In the genomic region with DNA sequence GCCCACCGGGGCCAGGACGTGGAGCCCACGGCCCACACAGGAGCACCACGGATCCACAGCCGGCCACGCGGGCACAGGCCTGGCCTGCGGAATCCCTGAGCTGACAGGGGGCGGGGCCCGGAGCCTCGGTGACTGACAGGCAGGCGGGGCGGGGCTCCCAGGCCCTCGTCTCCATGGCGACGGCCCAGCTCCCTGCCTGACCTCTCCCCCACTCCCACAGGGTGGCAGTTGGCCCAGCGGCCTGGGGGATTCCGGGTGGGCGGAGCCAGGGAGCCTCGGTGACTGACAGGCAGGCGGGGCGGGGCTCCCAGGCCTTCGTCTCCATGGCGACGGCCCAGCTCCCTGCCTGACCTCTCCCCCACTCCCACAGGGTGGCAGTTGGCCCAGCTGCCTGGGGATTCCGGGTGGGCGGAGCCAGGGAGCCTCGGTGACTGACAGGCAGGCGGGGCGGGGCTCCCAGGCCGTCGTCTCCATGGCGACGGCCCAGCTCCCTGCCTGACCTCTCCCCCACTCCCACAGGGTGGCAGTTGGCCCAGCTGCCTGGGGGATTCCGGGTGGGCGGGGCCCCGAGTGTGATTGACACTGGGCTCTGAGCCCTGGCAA, we compare ENCODE assay signal across 8 mouse cellular contexts. TPM values are rescaled to one million over a fixed set of nuclear protein-coding genes. Genes with fewer than 3 reads are reported as not detected.
DNase-seq lines count a peak whose midpoint lies in the region; ATAC-seq and TF ChIP-seq lines count a peak whose summit lies in the region.
"Not testable (repeated sequence)": the region's sequence is repeated elsewhere in the genome, so short reads cannot be mapped to it uniquely, and the experiment has no call there.

No protein-coding gene starts in this region.

- H3K4me3 ChIP-seq in bone marrow, adult 2 months (replicated peaks; ENCODE audit: control insufficient read depth, low read depth, low read length): peak overlapping the region; percentile 60
- H3K4me3 ChIP-seq in embryonic facial prominence, embryonic 15.5 days (replicated peaks): peak overlapping the region; percentile 24
- H3K4me3 ChIP-seq in limb, embryonic 14.5 days (replicated peaks; ENCODE audit: low read length): peak overlapping the region; percentile 49
- H3K4me3 ChIP-seq in midbrain, postnatal 0 days (ENCODE audit: low read depth, low read length): peak overlapping the region; percentile 44

- peak overlapping the region; percentile 86 for H3K27ac ChIP-seq in bone marrow, adult 2 months (ENCODE audit: control insufficient read depth, insufficient read depth, low read depth, low read length, poor library complexity)
- not testable (repeated sequence) for H3K27ac ChIP-seq in embryonic facial prominence, embryonic 15.5 days (replicated peaks)
- 0 out of 2 replicates have a peak overlapping the region, but pooled peaks have one; percentile 59 for H3K27ac ChIP-seq in limb, embryonic 14.5 days (replicated peaks; ENCODE audit: low read depth, low read length)
- peak overlapping the region; percentile 76 for H3K27ac ChIP-seq in midbrain, postnatal 0 days (ENCODE audit: low read depth, low read length)

- peak overlapping the region; percentile 41 for H3K4me2 ChIP-seq in embryonic facial prominence, embryonic 15.5 days (replicated peaks)
- peak overlapping the region; percentile 100 for H3K4me2 ChIP-seq in limb, embryonic 14.5 days (replicated peaks; ENCODE audit: low read depth, low read length, severe bottlenecking)
- H3K4me2 ChIP-seq in midbrain, postnatal 0 days (ENCODE audit: low read depth, low read length, poor library complexity, severe bottlenecking): peak overlapping the region; percentile 73

- not testable (repeated sequence) for TF ChIP-seq CTCF in bone marrow, adult 2 months (IDR thresholded peaks at IDR 0.05; ENCODE audit: control insufficient read depth, insufficient read depth, low read length); midbrain, postnatal 0 days (IDR thresholded peaks at IDR 0.05)

- ATAC-seq in embryonic facial prominence, embryonic 15.5 days (ENCODE audit: insufficient number of reproducible peaks, low FRiP score, low TSS enrichment, low read depth): peak; percentile 66; the same call in 1 of the 2 replicates
- ATAC-seq in limb, embryonic 14.5 days (ENCODE audit: low FRiP score, low read depth): peak; percentile 90
- ATAC-seq in midbrain, postnatal 0 days (ENCODE audit: low FRiP score): peak; percentile 88

- not testable (repeated sequence) for H3K4me1 ChIP-seq in bone marrow, adult 2 months (ENCODE audit: control insufficient read depth, insufficient read depth, low read length); embryonic facial prominence, embryonic 15.5 days; limb, embryonic 14.5 days (ENCODE audit: control insufficient read depth, insufficient read depth, low read length); midbrain, postnatal 0 days (ENCODE audit: insufficient read depth, low read length)

- H3K36me3 ChIP-seq in embryonic facial prominence, embryonic 15.5 days; limb, embryonic 14.5 days (ENCODE audit: control insufficient read depth, insufficient read depth, low read length); midbrain, postnatal 0 days (ENCODE audit: insufficient read depth, low read length): not testable (repeated sequence)

- H3K27me3 ChIP-seq in embryonic facial prominence, embryonic 15.5 days; midbrain, postnatal 0 days (ENCODE audit: insufficient read depth, low read length): not testable (repeated sequence)
- H3K27me3 ChIP-seq in limb, embryonic 14.5 days (ENCODE audit: control insufficient read depth, insufficient read depth, low read length): peaks cover 15% of the 10 kb centered on the region

- WGBS in bone marrow, adult 2 months: 5% methylated on average over 27 of the region's 37 CpGs
- no CpG with 5 or more reads among the region's 37 CpGs for WGBS in embryonic facial prominence, embryonic 15.5 days
- WGBS in limb, embryonic 14.5 days: 40% methylated on average over 37 of the region's 37 CpGs
- 34% methylated on average over 37 of the region's 37 CpGs for WGBS in midbrain, postnatal 0 days

- peak; percentile 100 for DNase-seq in 416B (ENCODE audit: low read depth)
- peak; percentile 98 for DNase-seq in heart, adult 8-10 months (ENCODE audit: low spot score)
- peak; percentile 100 for DNase-seq in kidney, adult 9 months
- DNase-seq in limb, embryonic 14.5 days (ENCODE audit: low spot score): peak; percentile 90
- DNase-seq in midbrain, postnatal 0 days (ENCODE audit: low spot score): peak; percentile 73
- DNase-seq in spleen, postnatal 14 days (ENCODE audit: low spot score in 2 of 2): peak; percentile 99 to 100

- not testable (repeated sequence) for H3K9me3 ChIP-seq in embryonic facial prominence, embryonic 15.5 days (replicated peaks)
- peaks cover 58% of the 10 kb centered on the region for H3K9me3 ChIP-seq in limb, embryonic 14.5 days (ENCODE audit: control insufficient read depth, low read length)
- peaks cover 16% of the 10 kb centered on the region; the same call in 1 of the 2 replicates for H3K9me3 ChIP-seq in midbrain, postnatal 0 days (ENCODE audit: low read length)

- H3K9ac ChIP-seq in embryonic facial prominence, embryonic 15.5 days: not testable (repeated sequence)
- H3K9ac ChIP-seq in limb, embryonic 14.5 days (ENCODE audit: low read depth, low read length, severe bottlenecking): peak overlapping the region; percentile 53
- H3K9ac ChIP-seq in midbrain, postnatal 0 days (replicated peaks; ENCODE audit: low read length, poor library complexity, severe bottlenecking): peak overlapping the region; percentile 61

- not testable (repeated sequence) for TF ChIP-seq POLR2A in bone marrow, adult 2 months (IDR thresholded peaks at IDR 0.05; ENCODE audit: borderline replicate concordance, control insufficient read depth, low read depth, low read length); limb, embryonic 14.5 days (IDR thresholded peaks at IDR 0.05; ENCODE audit: borderline replicate concordance, extremely low read depth, insufficient read depth, insufficient read length)

RNA-seq across cellular contexts. Expression of a gene that starts 11.5 kb away (rescaled TPM):
- 135 and 477 TPM in 2 replicates for polyA plus RNA-seq in bone marrow, adult 2 months (2011; ENCODE audit: insufficient read depth, insufficient read length, low replicate concordance, missing spikeins)
- 190 and 192 TPM in 2 replicates for polyA plus RNA-seq in embryonic facial prominence, embryonic 15.5 days (2015; fragmentation: Nextera tagmentation; extraction: Ambion mirVana)
- 10 to 100 TPM; 17.8 to 49.6 (median 29.3) TPM for total RNA-seq in heart, adult 8-10 months (2022)
- 580 and 2,943 TPM in 2 replicates for polyA plus RNA-seq in limb, embryonic 14.5 days (2012; rRNA removed)
- 187 and 412 TPM in 2 replicates for polyA plus RNA-seq in limb, embryonic 14.5 days (2014; fragmentation: Nextera tagmentation; extraction: Ambion mirVana)
- 34.6 and 51.3 TPM in 2 replicates for total RNA-seq in midbrain, postnatal 0 days (2014; rRNA removed)
- polyA plus RNA-seq in midbrain, postnatal 0 days (2015; fragmentation: Nextera tagmentation; extraction: Ambion mirVana): 193 and 201 TPM in 2 replicates

Comparison
In these comparisons a context has a peak if more than half of its experiments do, and no peak if none do; other contexts are left out.
1. H3K4me2 ChIP-seq: peak in every context shown above with its lines; median percentile 100 in limb, embryonic 14.5 days; 73 in midbrain, postnatal 0 days; 41 in embryonic facial prominence, embryonic 15.5 days.